Mouse (Mus musculus) adrenal gland, adult (tissue): Measurements from ENCODE around the gene Jazf1.

Source experiments
- DNase-seq, 2 experiments: peaks; one replicate each; pipeline ENCODE4 v3.0.0; 2022 to 2023; ENCODE audit warnings: low spot score in 1 of 2; ENCODE audit not compliant: inconsistent age in 2 of 2

The Jazf1 gene

DNA sequence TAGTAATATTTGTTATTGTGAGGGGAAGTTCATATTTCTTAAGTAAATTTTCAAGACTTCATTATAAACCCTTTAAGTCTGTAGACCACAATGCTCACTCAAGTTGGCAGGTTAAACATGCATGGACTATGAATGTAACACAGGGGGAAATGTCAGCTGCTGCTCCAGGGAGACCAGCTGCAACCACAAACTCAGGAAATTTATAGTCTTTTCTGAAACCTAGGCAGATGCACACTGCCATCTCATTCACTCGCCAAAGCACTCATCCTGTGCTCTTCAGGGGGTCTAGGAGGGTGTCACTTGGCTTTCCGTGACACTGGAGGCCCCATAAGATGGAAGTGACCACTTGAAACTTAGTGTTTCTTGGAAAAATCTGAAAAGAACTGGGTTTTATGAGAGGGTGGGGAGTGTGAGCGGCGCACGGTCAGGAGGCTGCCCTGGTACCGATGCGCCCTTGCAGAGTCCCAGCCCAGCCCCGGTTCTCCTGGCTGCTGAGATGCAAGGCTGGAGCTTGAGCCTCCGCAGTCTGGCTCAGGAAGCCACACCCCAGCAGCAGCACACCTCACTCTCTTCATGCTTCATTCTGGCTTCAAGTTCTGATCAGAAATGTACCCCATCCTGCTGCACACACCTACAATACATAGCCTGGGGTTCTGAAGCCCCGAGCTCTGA is 251.1 kb downstream of the Jazf1 start:
- DNase-seq, result no peak

GRCm38 (mm10) chr6:52805237-52805856 is 263.1 kb downstream of the Jazf1 start:
- DNase-seq, result no peak

DNA sequence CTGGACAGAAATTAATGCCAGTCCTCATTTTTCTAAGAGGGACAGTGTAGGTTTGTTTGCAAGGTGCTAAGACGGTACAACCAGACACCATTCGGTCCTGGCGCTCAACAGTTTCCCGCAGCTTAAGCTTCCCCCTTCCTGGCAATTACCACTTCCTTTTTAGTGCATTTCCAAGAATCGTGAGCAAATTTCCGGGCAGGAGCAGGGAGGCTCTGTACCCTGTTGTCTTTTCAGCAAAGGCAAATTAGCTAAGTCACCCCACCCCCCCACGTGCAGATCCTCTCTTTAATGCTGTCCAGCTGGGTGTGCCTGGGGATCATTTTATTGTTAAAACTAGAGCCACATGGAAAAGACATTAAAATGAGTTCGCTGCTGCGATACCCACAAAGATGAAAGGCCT is 266.2 kb downstream of the Jazf1 start:
- DNase-seq, result peak in 1 of 2 experiments; percentile 51

DNA sequence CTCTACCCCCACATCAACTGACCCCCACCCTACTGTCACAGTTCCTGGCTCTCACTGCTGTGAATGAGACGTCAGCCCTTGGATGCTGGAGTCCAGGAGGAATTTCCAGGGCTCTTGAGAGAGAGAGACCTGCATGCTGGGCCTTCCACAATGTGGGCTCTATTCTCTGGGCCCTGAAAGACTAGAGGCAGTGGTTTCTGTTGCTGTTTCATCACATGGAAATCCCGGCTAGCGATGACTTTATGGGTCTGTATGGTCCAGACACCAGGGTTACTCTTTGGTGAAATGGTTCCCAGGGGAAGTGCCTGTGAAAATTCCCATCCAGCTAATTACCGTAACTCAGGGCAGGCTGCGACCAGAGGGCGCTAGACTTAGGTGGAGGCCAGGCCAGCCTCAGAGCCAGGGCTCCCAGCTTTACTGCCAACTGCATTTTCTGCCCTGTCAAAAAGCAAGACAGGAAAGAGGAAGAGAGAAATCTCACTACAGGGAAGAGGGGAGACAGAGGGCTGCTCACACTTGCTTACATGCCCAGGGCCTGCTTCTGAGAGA is 271.1 kb downstream of the Jazf1 start:
- no peak for DNase-seq

DNA sequence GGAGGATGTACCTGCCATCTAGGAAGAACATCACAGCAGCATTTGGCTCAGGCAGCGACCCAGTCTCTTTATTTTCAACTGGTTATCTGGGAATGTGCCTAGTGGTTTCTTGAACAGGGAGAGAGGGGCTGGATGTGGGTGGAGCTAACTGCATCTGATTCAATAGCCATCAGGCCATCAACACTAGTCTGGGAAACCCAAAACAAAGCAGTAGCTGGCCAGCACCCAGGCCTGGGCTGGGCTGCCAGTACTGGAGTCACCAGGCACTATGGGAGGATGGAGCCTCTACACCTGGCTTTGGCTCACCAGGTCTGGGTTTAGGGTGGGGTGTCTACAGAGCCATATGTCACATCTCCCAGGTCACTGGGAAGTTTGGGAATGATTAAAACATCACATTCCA is 271.7 kb downstream of the Jazf1 start:
- no peak for DNase-seq

DNA sequence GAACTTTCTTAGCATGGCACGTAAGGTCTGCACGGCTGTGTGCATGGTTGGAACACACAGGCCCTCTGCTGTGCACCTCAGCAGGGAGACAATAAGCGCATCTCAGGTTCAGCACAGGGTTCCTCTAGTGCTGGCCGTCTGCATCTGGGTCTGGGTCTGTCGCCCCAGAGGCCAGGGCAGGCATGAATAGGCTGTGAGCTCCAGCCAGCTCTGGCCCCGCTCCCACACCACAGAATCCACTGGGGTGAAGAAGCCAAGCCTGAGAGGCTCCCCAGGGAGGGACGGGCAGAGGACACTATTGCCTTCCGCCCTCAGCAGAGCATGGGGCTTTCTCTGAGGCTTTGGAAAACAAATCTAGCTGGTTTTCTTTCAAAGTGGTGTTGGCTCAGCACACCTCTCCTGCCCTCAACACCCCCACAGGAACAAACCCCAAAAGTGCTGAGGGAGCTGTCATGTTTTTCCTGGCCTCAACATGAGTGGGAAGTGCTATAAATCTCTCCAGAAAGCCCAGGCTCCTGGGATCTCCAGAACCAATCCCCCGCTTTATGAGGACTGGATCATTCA is 272.3 kb downstream of the Jazf1 start:
- no peak for DNase-seq

GRCm38 (mm10) chr6:52795029-52795841 is 273.2 kb downstream of the Jazf1 start:
- DNase-seq, result no peak

GRCm38 (mm10) chr6:52792455-52792854 is 276.0 kb downstream of the Jazf1 start:
- no peak for DNase-seq

- DNase-seq, result no peak
These were observed 277.6 kb downstream of the Jazf1 start for GRCm38 (mm10) chr6:52790781-52791180.

- peak; percentile 39 to 64 for DNase-seq
These were observed 278.1 kb downstream of the Jazf1 start for GRCm38 (mm10) chr6:52790316-52790715.

DNA sequence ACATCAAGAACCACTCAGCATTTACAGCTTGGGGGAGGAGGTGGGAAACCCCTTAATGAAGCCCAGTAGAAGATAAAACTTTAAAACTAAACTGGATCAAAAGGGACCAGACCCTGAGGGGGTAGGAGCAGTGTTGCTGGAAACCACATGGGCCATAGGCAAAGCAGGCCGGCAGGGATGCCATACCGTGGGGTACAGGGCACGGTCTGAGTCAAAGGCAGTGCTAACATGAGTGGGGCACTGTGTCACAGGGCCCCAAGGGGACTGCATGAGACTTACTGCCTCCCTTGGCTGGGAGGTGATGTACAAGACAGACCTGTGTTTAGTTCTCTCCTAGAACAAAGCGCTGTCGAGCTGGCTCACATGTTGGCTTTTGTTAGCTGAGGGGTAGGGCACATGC is 288.9 kb downstream of the Jazf1 start:
- no peak for DNase-seq

DNA sequence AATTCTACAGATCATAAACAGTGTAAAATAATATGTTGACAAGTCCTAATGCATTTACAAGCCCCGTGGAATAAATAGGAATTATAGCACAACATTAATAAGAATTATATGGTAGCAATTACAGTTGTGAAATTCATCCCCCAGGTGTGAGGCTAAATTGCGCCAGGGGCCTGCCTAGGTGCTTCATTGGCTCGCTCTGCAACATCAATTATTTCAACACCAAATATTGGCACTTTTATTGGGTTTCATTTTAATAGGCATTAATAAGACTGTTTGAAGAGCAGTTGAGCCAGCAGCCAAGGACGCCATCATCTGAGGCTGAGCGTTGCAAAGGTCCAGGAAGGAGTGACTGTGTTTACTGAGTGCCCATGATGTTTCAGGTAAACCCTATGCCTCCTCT is 289.9 kb downstream of the Jazf1 start:
- no peak for DNase-seq

DNA sequence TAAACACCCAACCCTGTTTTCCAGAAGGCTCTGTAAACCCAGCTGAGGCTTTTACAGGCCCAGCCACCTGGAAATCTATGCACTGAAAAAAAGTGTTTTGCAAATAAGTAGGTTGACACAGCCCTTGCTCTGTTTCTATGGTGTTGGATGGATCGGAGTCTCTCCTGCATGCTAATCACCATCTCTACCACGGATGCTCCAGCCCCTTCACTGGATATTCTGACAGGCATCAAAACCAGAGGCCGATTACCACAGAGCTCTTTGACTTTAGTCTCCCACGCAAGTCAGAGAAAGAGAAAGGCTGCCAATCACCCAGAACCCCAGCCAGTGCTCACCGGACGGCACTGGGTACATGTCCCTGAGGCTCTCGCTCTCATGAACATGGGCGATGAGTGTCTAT is 291.4 kb downstream of the Jazf1 start:
- DNase-seq, result no peak

DNA sequence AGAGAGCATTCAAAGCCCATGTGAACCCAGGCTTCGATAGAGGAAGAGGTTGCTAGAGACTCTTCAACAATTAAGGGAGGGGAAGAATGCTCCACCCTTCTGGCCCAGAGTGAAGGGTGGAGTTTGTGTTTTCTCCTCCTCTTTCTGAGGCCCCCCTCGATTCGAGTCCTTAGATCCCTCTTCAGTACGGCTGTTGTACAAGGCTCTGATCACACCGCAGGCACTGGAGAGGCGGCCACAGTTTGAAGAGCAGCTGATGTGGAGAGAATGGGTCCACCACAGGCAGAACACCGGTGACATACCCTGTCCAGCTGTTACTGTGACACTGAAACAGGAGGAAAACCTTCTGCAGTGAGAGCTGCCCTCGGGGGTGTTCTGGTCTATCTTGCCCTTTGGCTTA is 292.5 kb downstream of the Jazf1 start:
- no peak for DNase-seq

DNA sequence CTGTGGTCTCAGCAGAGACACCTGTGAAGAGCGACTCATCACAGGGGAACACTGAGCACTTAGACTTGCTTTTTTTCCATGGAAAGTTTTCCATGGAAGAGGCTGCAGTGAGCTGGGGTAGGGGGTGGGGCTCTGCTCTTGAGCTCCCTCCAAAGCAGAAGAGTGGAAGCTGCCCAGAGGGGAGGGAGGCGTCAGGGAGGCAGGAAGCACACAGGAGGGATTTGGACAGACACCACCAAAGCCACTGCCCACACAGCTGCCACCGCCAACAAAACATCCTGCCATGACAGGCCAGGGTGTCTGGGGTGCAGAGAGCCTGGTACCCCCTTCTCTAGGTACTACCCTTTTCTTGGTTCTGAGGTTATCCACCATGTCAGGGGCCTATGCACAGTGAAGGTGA is 293.1 kb downstream of the Jazf1 start:
- no peak for DNase-seq

GRCm38 (mm10) chr6:52773132-52773531 is 295.3 kb downstream of the Jazf1 start:
- no peak for DNase-seq

GRCm38 (mm10) chr6:52770789-52771188 is 297.6 kb downstream of the Jazf1 start:
- no peak for DNase-seq

- DNase-seq, result peak; percentile 71 to 73
These were observed 303.2 kb downstream of the Jazf1 start for GRCm38 (mm10) chr6:52765206-52765605.

GRCm38 (mm10) chr6:52752832-52753231 is 315.6 kb downstream of the Jazf1 start:
- no peak for DNase-seq

GRCm38 (mm10) chr6:52734630-52735029 is 333.8 kb downstream of the Jazf1 start:
- no peak for DNase-seq

- no peak for DNase-seq
These were observed 338.1 kb downstream of the Jazf1 start for GRCm38 (mm10) chr6:52730338-52730737.
